Mouse (Mus musculus) liver, postnatal 0 days (tissue): ENCODE measurements around the gene Nr1h2. TPM values are rescaled to one million over a fixed set of nuclear protein-coding genes. Genes with fewer than 3 reads are reported as not detected.

Experiments
- ATAC-seq: fragments of 200-750 bp; cut with Nextera tagmentation; 2 replicates; pipeline ENCODE4 v1.8.0; 2017; ENCODE audit warnings: mild to moderate bottlenecking, moderate library complexity
- DNase-seq: peaks from one replicate; pipeline ENCODE4 v3.0.0-alpha.2; 2016
- H3K27ac ChIP-seq: fragments of 300-500 bp; sonication (generic); 2 replicates; pipeline ENCODE4 v1.5.1; 2014; ENCODE audit warnings: antibody characterized with exemption, moderate library complexity, mild to moderate bottlenecking, low read depth
- H3K27me3 ChIP-seq: fragments of 300-500 bp; sonication (generic); 2 replicates; pipeline ENCODE4 v1.6.1; 2014; ENCODE audit warnings: low read length, control low read depth, mixed read lengths; ENCODE audit not compliant: insufficient read depth
- H3K36me3 ChIP-seq: fragments of 300-500 bp; sonication (generic); replicated peaks from 2 replicates; pipeline ENCODE4 v1.6.1; 2014; ENCODE audit warnings: mild to moderate bottlenecking, control low read depth, low read length, moderate library complexity, mixed read lengths; ENCODE audit not compliant: insufficient read depth
- H3K4me1 ChIP-seq: fragments of 300-500 bp; sonication (generic); 2 replicates; pipeline ENCODE4 v1.6.1; 2014; ENCODE audit warnings: antibody characterized with exemption, mild to moderate bottlenecking, control low read depth; ENCODE audit not compliant: insufficient read depth
- H3K4me2 ChIP-seq: fragments of 300-500 bp; sonication (generic); 2 replicates; pipeline ENCODE4 v1.6.1; 2014; ENCODE audit warnings: low read depth, mild to moderate bottlenecking, low read length, moderate library complexity, mixed read lengths
- H3K4me3 ChIP-seq: fragments of 300-500 bp; sonication (generic); 2 replicates; pipeline ENCODE4 v1.5.1; 2014; ENCODE audit warnings: low read depth, low read length
- H3K9ac ChIP-seq: fragments of 300-500 bp; sonication (generic); replicated peaks from 2 replicates; pipeline ENCODE4 v1.6.1; 2014; ENCODE audit warnings: mild to moderate bottlenecking, moderate library complexity
- H3K9me3 ChIP-seq: fragments of 300-500 bp; sonication (generic); 2 replicates; pipeline ENCODE4 v1.6.1; 2016; ENCODE audit warnings: mild to moderate bottlenecking, control low read depth, low read length, mixed read lengths
- CTCF ChIP-seq: sonication (generic); IDR thresholded peaks from 2 replicates; pipeline ENCODE4 v1.5.1; 2016; ENCODE audit warnings: antibody characterized with exemption, low read depth
- EP300 ChIP-seq: IDR thresholded peaks from 2 replicates; pipeline ENCODE4 v1.6.1; 2016; ENCODE audit warnings: antibody characterized with exemption, low read depth, mild to moderate bottlenecking
- WGBS: fragments of 180-500 bp; shearing (Covaris S2); extraction: QIAGEN DNeasy Blood & Tissue Kit; methylation state at CpG from one replicate; pipeline ENCODE4 v1.1.7; 2014; ENCODE audit not compliant: insufficient replicate concordance; 5-methylcytosine and 5-hydroxymethylcytosine counted together
- polyA plus RNA-seq: library from polyadenylated mRNA; unstranded; fragments of >200 nt; fragmentation: Nextera tagmentation; extraction: Ambion mirVana; gene quantifications from 2 replicates; pipeline ENCODE4 v1.2.1, GENCODE M21; 2015

Gene Nr1h2
- polyA plus RNA-seq, 1 experiment from 2014 or later = 33.6 TPM

GRCm38 (mm10) chr7:44549621-44550408, 3.9 kb downstream of the Nr1h2 start:
- H3K27me3 ChIP-seq = no peaks in the 10 kb centered on the region
- peaks cover 32% of the 10 kb centered on the region for H3K36me3 ChIP-seq
- WGBS = 92% methylated on average over 23 of the region's 23 CpGs
- DNase-seq (no peak), ATAC-seq (no peak)
- H3K27ac ChIP-seq = no peak overlapping the region
- H3K4me2 ChIP-seq = no peak overlapping the region
- H3K9me3 ChIP-seq = no peaks in the 10 kb centered on the region
- TF ChIP-seq CTCF (no peak), EP300 (no peak)
- H3K4me3 ChIP-seq = no peak overlapping the region
- no peak overlapping the region for H3K9ac ChIP-seq
- H3K4me1 ChIP-seq = peaks cover 23% of the 10 kb centered on the region

- peak within 1 kb of the TSS; percentile 77 for H3K27ac ChIP-seq
- peak; percentile 27 for TF ChIP-seq EP300
- peak; percentile 99 for TF ChIP-seq CTCF
- H3K4me2 ChIP-seq = peak within 1 kb of the TSS; percentile 97
- peaks cover 32% of the 10 kb centered on the region for H3K36me3 ChIP-seq
- DNase-seq = peak; percentile 100
- H3K4me3 ChIP-seq = peak within 1 kb of the TSS; percentile 62
- peak; percentile 93 for ATAC-seq
- peaks cover 16% of the 10 kb centered on the region for H3K4me1 ChIP-seq
- H3K9ac ChIP-seq = peak within 1 kb of the TSS; percentile 65
- H3K27me3 ChIP-seq = no peaks in the 10 kb centered on the region
- no peaks in the 10 kb centered on the region for H3K9me3 ChIP-seq
- WGBS = under 1% methylated on average over 40 of the region's 43 CpGs
Measured at GRCm38 (mm10) chr7:44548497-44549087, 5.2 kb downstream of the Nr1h2 start, which contains the start of gene Pold1. Pold1 (minus strand) TSS chr7:44548849.

- H3K36me3 ChIP-seq = peaks cover 32% of the 10 kb centered on the region
- peak overlapping the region; percentile 77 for H3K27ac ChIP-seq
- no peaks in the 10 kb centered on the region for H3K9me3 ChIP-seq
- peaks cover 11% of the 10 kb centered on the region for H3K4me1 ChIP-seq
- H3K4me2 ChIP-seq = peak overlapping the region; percentile 97
- TF ChIP-seq EP300 = no peak
- TF ChIP-seq CTCF = no peak
- ATAC-seq (no peak), DNase-seq (no peak)
- H3K4me3 ChIP-seq = peak overlapping the region; percentile 62
- H3K9ac ChIP-seq = peak overlapping the region; percentile 65
- WGBS = 23% methylated on average over 5 of the region's 5 CpGs
- no peaks in the 10 kb centered on the region for H3K27me3 ChIP-seq
Measured at GRCm38 (mm10) chr7:44547725-44548124, 6.0 kb downstream of the Nr1h2 start.

GRCm38 (mm10) chr7:44547041-44547440, 6.7 kb downstream of the Nr1h2 start:
- Histone ChIP-seq H3K4me1 (peaks cover 10% of the 10 kb centered on the region), H3K27ac (no peak overlapping the region), H3K4me3 (peak overlapping the region; percentile 62), H3K36me3 (peaks cover 29% of the 10 kb centered on the region), H3K4me2 (peak overlapping the region; percentile 97), H3K27me3 (no peaks in the 10 kb centered on the region), H3K9ac (peak overlapping the region; percentile 65; the same call in 1 of the 2 replicates), H3K9me3 (no peaks in the 10 kb centered on the region)
- ATAC-seq (no peak), DNase-seq (no peak)
- 90% methylated on average over 13 of the region's 13 CpGs for WGBS
- TF ChIP-seq CTCF (no peak), EP300 (no peak)

- Histone ChIP-seq H3K9ac (no peak overlapping the region), H3K9me3 (no peaks in the 10 kb centered on the region), H3K4me1 (peaks cover 10% of the 10 kb centered on the region), H3K4me2 (no peak overlapping the region), H3K27ac (no peak overlapping the region), H3K4me3 (no peak overlapping the region), H3K27me3 (no peaks in the 10 kb centered on the region), H3K36me3 (peaks cover 29% of the 10 kb centered on the region)
- WGBS = 91% methylated on average over 3 of the region's 3 CpGs
- ATAC-seq = no peak
- DNase-seq = no peak
- no peak for TF ChIP-seq CTCF
- no peak for TF ChIP-seq EP300
Measured at GRCm38 (mm10) chr7:44546274-44546673, 7.5 kb downstream of the Nr1h2 start.

- H3K9me3 ChIP-seq = no peaks in the 10 kb centered on the region
- no peak overlapping the region for H3K27ac ChIP-seq
- no peak overlapping the region for H3K4me3 ChIP-seq
- no peak overlapping the region for H3K4me2 ChIP-seq
- peaks cover 36% of the 10 kb centered on the region for H3K36me3 ChIP-seq
- peaks cover 10% of the 10 kb centered on the region for H3K4me1 ChIP-seq
- H3K9ac ChIP-seq = no peak overlapping the region
- DNase-seq = no peak
- ATAC-seq = no peak
- no peaks in the 10 kb centered on the region for H3K27me3 ChIP-seq
- WGBS = 81% methylated on average over 12 of the region's 12 CpGs
- TF ChIP-seq EP300 (no peak), CTCF (no peak)
Measured at GRCm38 (mm10) chr7:44543071-44543470, 10.7 kb downstream of the Nr1h2 start.
